Mouse (Mus musculus) brain, embryonic 14.5 days (tissue): Measurements from ENCODE around the gene Gm3336.

Source experiments
- CTCF ChIP-seq: fragments of 200-500 bp; IDR thresholded peaks from 2 replicates; pipeline ENCODE4 v1.5.1; 2012; ENCODE audit warnings: inconsistent platforms, mild to moderate bottlenecking, moderate library complexity, borderline replicate concordance; ENCODE audit not compliant: insufficient read depth, insufficient read length; ENCODE audit errors: extremely low read depth
- POLR2A ChIP-seq: fragments of 200-500 bp; IDR thresholded peaks from 2 replicates; pipeline ENCODE4 v1.6.1; 2012; ENCODE audit warnings: mild to moderate bottlenecking, inconsistent platforms, borderline replicate concordance; ENCODE audit not compliant: poor library complexity, insufficient read depth, insufficient read length, severe bottlenecking; ENCODE audit errors: extremely low read depth

DNA sequence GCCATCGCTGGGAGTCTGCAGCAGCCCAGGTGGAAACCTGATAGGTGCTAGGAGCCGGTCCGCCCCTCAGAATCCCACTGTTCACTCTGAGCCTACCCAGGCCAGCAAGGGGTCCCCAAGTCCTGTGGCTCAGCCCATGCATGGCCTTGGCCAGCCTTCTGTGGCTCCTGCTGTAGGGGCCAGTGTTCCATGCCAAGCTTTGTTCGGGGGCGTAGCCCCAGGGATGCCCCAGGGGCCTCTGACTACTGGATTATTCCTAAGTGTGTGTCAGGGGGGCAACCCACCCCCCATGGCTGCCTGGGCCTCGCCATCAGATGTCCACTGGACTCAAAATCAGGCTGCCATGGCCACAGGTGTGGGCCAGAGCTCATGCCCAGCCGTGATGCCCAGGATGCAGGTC is 4.4 kb upstream of the Gm3336 start:
- TF ChIP-seq CTCF (no peak), POLR2A (no peak)
